Mouse (Mus musculus) kidney, postnatal 25 days (tissue): ENCODE measurements at regions not wholly inside any gene's neighbourhood (a gene's known extent, or its start where the extent isn't known, plus 50 kb on each side); places are given as distances from the start of the nearest gene placed in this dataset.

Experiments used
- DNase-seq, 2 experiments: peaks; one replicate each; pipeline ENCODE4 v3.0.0; 2021; ENCODE audit warnings: mixed read lengths in 2 of 2

DNA sequence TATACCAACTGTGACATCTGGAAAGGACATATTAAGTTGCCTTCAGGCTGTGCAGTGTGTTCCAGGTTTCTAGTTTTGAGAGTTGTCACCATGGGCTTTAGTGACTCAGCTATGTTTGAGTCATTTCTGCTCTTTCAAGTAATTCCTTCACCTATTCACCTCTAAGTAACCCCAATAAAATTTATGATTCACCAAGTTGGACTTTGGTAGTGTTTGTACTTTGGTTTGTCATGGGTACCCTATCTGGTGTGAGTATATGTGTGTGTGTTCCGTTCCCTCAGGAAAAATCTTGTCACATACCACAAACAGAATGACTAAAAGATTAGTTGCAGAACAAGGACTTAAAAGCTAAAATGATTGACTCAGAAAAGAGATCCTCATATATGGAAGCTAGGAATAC, 76.8 kb upstream of the Crbn start:
- DNase-seq: no peak

DNA sequence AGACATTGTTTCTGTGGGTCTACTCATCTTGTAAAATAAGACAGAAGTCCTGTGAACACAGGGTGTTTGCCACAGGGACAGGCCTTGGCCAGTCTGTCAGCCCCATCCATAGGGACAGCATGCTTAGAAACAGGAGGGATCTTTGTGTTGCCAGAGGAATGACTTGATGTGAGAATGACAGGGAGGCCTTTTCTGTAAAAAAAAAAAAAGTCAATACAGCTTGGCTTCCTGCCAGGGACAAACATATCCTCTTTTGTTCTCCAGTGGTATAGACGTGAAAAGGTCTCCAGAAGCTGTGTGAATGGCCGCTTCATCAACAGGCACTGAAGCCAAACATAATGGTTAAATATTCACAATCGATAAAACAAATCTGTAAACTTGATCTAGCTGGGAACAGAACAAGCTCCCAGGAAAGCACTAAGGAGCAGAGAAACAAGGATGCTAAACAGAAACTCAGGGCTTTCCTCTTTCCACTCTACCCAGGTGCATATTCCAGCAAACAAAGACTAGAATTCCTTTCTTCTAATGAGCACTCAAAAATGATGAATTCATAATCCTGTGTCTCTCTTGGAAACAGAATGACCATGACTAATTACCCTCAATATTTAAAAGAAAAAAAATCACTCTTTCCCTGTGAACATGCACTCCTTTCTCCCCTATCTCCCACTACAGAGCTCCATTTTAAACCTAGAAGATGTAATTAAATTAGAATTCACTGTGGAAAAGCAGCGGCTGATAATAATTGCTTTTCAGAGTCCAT, 92.2 kb upstream of the Crbn start:
- no peak for DNase-seq

DNA sequence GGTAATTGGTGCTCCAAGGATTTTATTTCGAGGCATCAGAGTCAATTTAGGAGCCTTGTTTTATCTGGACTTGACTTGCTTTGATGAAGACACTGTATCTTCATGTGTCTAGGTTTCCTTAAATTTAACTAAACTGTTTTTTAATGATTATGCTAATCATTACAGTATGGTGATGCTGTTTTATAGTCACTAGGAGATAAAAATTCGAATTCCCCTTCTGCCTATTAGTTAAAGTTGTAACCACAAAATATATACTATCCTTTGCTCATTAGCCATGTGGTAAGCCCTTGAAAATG, 92.7 kb upstream of the Crbn start:
- no peak for DNase-seq

DNA sequence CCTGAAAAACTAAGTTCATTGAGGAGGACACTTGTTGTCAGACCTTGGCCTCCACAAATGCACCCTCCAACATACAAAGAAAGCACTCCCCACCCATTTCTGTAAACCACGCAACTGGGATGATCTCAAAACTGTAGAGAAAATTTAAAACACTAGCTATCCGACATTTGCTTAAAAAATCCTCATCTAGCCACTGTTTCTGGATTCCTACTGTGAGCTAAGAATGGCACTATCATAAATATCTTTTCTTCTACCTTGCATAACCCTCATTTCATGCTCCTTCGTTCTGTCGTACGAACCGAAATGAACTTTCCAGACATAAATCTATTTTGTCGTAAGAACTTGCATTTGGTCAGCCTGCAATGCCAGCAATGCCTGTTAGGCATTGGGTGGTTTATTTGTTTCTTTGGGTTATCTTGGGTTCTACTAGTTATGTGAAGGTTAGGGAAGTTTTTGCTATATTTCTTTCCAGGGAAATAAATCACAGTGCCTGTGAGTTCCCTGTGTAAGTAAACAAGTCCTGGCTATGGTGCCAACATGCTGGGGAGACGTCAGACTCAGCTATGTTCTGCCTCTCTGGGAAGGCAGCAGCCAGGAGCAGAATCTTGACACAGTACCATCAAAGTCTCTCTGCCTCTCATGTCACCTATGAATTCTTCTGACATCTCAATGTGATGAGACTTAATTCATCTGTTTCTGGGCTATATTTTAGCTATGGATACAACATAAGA, 104.2 kb upstream of the Crbn start:
- no peak for DNase-seq

DNA sequence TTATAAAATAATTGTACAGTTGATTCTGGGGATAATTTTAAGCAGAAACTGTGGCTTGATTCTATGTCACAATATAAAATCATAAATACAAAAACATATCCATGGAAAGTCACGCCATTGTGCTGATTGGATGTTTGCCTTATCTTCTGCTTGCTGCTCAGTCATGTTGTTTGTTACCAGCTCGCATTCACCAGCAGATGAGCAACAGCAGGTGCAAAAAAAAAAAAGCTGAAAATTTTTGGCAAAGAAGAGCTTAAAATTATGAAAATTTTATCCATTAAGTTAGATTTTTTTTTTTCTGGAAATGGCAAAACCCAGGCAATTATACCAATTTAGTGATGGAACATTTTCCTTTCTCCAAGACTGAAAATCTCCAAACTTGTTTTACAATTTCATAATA, 115.2 kb upstream of the Crbn start:
- no peak for DNase-seq

DNA sequence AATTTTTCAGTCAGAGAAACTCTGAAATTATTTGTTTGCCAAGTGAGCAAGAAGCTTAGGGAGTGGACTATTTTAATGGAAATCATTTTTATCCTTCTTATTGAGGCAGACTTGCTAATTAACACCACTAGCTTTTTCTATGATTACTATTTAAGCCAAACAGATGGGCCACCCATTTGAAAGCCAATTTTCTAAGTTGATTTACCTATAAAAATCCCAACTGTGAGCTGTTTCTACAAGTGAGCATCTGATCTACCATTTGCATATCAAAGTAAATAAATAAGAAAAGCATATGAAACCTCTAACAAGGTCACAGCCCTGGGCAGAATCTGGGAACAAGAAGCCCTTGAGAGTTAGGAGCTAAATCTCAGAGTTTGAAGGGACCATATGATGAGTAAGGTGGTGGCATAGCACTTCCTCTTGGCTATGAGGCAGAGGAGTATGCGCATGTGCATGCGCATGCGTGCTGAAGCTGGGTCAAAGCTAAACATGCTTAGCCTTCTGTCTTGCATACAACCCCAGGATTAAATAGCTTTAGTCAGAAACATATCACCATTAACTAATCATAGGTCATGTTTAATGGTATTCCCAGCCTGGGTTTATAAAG, 116.9 kb upstream of the Crbn start:
- DNase-seq: no peak

DNA sequence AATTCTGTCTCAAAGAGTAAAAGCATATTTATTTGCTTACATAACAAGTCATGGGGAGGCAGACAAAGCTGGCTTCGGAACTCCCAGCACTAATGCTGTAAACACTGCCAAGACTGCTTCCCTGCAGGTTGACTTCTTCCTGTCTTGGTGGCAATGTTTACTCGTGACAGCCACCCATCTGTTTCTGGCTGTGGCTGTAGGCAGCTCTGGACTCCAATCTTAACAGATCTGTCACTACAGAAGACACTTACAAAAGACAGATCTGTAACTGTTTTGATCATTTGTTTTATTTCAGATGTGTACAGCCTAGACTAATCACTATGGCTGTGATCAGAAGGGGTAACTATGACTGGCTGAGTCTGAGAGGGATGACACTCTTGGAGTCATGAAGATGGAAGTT, 121.1 kb upstream of the Crbn start:
- DNase-seq: no peak

DNA sequence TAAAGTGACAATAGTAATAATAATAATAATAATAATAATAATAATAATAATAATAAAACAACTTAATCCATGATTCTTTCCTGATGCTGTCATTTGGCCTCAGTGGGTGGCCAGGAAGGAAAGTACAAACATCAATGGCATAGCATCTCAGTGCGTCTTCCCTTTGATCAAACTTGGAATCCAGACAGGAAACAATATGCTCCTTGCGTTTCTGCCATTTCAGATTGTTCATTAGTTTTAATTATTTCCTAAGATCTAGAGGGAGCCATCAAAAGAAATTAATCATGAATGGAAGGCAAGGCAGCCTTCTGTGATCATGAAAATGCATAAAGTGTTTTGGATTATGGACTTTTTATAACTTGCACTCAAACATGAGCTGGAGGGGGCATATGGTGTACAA, 125.6 kb upstream of the Crbn start:
- DNase-seq: no peak

DNA sequence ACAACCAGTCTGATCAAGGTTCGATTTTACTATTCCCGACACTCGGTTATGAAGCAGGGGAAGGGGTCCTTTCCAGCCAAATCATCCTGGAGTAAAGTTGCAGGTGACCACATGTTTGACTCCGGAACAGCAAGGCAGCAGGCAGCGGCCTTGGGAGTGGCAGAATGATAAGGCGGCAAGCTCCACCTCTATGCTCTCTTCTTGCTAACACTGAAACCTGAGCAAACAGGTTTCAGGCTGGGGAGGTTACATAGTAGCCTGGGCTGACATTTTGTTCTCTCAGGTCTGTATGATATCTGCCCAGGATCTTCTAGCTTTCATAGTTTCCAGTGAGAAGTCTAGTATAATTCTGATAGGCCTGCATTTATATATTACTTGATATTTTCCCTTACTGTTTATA, 133.7 kb upstream of the Crbn start:
- DNase-seq: no peak

DNA sequence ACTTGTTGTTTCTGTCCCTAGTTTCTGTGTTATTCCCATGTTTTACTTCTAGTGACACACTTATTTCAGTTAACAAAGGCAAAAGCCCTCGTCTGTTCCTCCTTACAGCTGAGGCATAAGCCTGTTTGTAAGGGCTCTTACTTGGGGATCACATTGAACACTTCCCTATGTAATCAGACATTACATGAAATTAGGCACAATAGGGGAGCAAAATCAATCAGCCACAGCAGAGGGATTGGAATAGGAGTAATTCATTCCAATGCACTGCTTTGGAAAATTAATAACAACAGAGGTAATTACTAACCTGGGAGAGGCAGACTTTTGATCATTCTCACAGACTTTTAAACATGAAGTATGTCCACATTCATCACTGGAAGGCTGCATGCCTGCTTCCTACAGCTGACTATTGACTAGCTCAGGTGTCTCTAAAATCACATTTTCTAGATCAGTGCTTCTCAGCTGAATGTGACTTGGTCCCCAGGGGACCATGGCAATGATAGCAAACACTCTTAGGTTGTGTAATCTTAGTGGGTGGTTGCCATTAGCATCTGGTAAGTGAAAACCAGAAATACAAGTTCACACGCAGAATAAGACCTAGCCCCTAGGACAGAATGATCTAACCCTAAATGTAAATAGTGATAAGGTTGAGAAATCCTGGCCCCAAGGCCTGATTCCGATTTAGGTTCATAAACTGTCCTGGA, 146.5 kb upstream of the Crbn start:
- DNase-seq: no peak

DNA sequence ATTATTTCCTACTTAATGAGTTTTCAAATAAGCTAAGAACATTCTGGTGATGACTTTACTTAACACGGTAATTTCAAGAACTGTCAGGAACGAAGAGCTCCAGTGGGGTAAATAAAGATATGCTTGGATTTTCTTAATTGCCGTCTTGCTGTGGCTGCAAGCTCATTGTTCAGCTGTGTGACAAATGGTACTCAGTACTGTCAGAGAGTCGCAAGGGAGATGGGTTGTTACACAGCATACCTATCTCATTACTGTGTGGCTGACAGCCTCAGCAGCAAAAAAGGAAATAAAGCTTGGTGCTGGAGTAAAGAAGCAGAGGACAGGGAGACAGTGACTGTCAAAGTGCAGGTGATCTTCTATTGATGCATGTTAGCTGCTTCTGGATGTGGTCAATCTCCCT, 151.0 kb upstream of the Crbn start:
- DNase-seq: no peak

DNA sequence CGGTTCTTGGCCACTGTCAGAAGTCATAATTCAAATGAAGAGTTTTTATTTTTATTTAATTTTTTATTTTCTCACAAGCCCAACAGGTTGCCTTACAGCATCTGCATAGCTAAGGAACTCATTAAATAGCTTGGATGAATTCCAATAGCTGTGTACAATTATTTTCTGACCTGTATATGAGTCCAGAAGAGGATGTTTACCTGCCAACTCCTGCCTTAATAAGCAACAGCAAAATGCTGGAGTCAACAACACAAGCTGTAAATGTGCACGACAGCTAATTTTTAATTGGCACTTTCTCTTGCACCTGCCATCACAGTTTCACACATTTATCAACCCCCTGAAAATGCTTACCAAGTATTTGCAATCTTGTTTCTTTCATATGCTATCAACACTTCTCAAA, 161.4 kb upstream of the Crbn start:
- no peak for DNase-seq

DNA sequence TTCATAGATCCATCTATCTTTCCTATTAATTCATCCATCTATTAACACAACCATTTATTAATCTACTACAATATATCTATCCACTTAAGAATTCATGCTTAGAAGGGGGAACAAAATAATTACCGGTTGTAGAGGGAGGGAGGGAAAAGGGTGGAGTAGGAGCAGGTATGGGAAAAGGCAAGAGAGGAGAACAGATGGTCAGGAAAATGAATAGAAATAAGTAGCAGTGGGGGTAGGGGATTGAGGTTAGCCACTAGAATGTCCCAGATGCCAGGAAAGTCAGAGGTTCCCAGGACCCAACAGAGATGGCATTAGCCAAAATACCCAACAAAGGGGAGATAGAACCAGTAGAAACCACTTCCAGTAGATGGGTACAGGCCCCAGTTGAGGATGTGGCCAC, 164.5 kb upstream of the Crbn start:
- DNase-seq: no peak

DNA sequence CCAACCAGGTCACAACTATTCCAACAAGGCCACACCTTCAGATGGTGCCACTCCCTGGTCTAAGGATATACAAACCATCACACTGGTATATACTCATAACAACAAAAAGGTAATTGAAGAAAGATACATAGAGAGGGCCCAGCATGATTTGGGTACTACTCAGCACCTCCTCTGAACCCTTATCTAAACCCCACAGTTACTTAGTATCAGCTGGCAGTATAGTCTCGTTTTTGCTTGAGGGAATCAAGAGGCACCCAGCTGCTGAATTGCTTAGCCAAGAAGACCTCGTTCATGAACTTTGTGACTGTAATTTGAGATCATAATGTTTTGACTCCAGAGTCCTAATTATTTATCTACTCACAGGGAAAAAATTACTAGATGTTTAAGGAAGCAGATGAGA, 175.6 kb upstream of the Crbn start:
- no peak for DNase-seq

DNA sequence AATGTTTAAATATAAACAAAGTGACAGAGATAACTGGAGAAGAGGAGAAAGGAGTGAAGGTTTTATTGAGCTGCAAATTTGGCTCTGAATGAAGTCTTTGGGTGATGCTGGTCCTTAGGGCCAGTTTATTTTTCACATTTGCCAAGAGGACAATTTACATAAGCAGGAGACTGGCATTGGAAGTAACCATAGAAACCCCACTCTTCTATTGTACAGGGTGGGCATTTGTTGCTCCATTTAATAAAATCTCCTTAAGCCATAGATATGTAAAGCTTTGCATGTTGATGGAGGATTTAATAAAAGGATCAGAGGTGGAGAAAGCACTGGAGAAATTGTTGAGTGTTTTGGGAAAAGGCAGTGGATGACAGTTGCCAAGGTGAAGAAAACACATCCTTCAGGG, 178.8 kb upstream of the Crbn start:
- no peak for DNase-seq

DNA sequence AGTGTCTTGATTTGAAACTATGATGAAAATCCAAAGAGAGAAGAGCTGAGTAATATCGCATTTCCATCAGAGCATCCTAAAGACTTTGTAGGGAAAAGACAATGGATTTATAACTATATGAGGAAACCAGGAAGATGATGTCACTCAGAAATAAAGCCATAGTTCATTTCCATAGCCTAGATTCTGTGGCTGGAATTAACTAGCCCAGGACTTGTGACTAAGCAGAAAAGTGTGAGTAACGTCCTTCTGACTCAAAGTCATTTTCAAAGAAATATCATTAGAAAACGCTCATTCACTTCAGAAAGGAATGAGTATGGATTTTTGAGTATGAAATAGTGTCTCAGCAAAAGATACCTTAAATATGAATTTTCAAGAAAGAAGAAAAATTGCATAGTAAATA, 179.9 kb upstream of the Crbn start:
- DNase-seq: no peak

DNA sequence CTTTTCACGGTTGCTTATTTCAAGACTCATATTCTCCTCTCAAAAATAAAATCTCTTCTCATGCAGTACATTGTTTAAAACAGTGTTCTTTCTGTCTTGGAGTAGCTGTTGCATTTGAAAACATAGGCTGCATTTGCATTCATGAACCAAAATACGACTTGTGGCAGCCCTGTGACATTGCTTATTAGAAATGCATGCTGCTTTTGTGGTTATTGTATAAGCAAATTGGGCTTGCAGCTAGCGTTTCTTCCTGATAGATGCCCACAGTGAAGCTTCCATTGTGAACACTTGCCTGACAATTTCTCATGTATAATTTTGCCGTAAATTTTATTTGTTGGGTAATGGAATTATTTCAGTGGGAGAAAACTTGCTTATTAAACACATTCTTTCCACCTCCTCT, 180.3 kb upstream of the Crbn start:
- no peak for DNase-seq

DNA sequence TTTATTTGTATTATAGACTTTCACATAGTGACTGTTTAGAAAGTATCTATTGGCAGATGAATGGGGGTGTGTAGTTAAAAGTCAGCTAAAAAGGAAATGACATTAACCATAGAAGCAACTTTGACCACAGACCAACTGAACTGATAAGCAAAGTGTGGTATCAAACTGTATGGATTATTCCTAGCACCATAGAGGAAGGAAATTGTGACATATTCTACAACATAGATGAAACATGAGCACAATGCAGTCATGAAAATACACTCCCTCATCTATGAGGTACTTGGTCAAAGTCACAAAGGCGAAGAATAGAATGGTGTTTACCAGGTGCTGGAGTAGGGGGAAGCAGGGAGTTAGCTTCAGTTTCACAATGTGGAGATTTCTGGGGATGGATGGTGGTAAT, 181.4 kb upstream of the Crbn start:
- DNase-seq: no peak

DNA sequence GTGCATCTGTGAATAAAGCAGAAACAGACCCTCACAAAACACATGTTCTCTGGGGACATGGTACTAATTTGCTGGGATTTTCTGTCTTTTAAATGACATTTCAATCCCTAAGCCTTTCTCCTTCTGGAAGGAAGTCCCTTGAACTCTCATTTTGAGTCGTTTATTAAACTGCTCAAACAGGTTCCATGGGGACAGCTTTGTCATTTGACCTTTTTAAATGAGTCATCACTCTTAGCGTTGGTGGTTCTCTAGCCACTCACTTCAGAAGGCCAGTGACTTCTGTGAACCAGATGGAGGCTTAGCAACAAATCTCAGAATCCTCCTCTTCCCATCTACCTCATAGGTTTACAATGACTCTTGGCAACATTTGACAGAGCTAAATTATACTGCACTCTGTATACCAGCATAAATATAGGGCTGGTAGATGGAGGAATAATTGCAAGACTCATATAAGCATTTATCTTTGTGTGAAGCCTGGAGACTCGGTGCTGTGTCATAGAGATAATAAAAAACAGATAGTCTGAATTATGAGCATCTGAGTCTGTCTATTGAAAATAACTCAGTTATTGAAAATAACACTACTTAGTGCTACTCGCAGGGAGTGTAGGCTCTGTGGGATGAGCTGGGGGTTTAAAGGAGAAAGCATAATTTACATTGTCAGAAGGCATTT, 185.4 kb upstream of the Crbn start:
- DNase-seq: no peak

DNA sequence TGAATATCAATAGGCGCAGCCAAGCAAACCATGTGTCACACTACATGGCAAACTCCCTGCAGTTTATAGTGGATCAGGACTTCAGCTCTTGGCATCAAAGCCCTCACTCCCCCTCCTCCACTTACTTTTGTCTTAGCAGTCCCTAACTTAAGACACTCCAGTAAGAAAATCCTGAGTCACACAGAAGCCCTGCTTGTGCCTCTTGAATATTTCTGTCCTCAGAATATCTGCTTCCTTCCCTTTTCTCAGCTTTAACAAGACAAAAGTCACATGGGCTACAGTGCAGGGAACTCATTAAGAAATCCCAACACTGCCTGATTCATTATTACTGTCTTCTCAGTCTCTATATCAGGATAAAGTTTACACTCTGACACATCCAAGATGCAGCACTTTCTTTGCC, 191.7 kb upstream of the Crbn start:
- DNase-seq: no peak

DNA sequence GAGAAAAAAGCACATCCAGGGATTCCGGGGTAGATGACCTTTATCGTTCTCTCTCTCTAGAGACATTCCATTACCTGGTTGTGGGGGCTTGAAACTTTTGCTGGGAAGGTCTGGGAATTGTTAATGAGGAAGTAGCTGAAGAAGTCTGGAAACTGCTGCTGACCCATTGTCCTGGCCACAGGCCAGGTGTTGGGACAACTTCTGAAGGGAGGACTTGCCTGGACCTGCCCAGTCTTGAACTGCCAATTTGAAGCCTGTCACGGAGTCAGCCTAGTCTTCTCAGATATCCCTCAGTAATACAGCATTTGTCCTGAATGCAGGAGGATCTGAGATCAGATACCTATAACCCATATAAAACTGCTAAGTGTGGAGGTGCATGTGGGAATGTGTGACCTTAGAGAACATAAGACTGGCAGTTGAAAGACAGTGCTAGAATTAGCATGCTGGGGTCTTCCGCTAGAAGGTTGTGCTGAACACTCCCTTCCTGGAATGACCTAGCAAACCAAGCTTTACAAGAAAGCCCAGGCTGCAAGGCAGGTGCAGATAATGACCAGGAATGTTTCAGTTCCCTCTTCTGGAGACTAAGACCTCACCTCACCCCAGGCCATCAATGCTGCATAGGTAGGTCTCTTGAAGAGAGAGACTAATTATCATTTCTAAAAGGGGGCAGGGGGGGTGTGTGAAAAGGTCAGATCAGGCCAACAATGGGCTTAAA, 204.7 kb upstream of the Crbn start:
- no peak for DNase-seq

DNA sequence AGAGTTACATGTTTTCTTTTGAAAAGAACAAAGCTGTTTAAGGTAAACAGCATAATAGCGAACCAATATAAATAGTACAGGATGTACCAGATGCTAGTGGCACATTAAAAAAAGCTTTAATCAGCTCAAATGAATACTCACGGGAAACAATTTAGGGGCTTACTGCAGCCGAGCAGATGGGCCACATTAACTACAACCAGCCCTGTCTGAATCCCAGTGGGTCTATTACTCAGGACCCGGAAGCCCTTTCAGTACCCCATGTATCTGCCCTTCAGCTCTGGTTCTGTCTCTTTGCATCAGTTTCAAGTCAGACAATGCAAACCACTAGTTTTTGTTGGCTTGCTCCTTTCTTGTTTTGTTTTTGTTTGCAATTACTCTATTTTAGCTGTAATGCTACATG, 210.9 kb upstream of the Crbn start:
- DNase-seq: no peak
